In genomic region chr3:98046305-98046704, GRCm38 (mm10) we compare ENCODE assay signal across 9 mouse cellular contexts. TPM values are rescaled to one million over a fixed set of nuclear protein-coding genes. Genes with fewer than 3 reads are reported as not detected.
DNase-seq lines count a peak whose midpoint lies in the region; ATAC-seq lines count a peak whose summit lies in the region.
"Had no signal": no experiment of that assay in that cellular context is flagged by ENCODE, and none has a peak within 500 bp of the region (broad histone marks: within the 10 kb centered on the region; RNA-seq: fewer than 3 reads in every experiment).

No protein-coding gene starts in this region.

- no peaks in the 10 kb centered on the region for H3K36me3 ChIP-seq in kidney, embryonic 16.5 days (ENCODE audit: insufficient read depth, low read length)
- peaks cover 6% of the 10 kb centered on the region; the same call in 1 of the 2 replicates for H3K36me3 ChIP-seq in embryonic facial prominence, embryonic 10.5 days (replicated peaks)
- H3K36me3 ChIP-seq in limb, embryonic 12.5 days: peaks cover 8% of the 10 kb centered on the region; the same call in 1 of the 2 replicates

- no peak overlapping the region for H3K4me3 ChIP-seq in kidney, embryonic 16.5 days (ENCODE audit: low read length)
- H3K4me3 ChIP-seq in embryonic facial prominence, embryonic 10.5 days: no peak overlapping the region
- H3K4me3 ChIP-seq in limb, embryonic 12.5 days (replicated peaks): no peak overlapping the region
- H3K4me3 ChIP-seq: embryonic facial prominence, embryonic 15.5 days had no signal

- no peaks in the 10 kb centered on the region for H3K27me3 ChIP-seq in kidney, embryonic 16.5 days (ENCODE audit: insufficient read depth, low read length)
- H3K27me3 ChIP-seq in embryonic facial prominence, embryonic 10.5 days (replicated peaks; ENCODE audit: low read depth, poor library complexity, severe bottlenecking): no peaks in the 10 kb centered on the region
- no peaks in the 10 kb centered on the region for H3K27me3 ChIP-seq in limb, embryonic 12.5 days
- H3K27me3 ChIP-seq: embryonic facial prominence, embryonic 15.5 days had no signal

- intact Hi-C loops in left cerebral cortex, postnatal 14 days (cut with DNase I): no loop called here

- no peak overlapping the region for H3K4me2 ChIP-seq in kidney, embryonic 16.5 days (replicated peaks; ENCODE audit: low read depth, low read length)
- no peak overlapping the region for H3K4me2 ChIP-seq in limb, embryonic 12.5 days
- H3K4me2 ChIP-seq: embryonic facial prominence, embryonic 15.5 days had no signal

- DNase-seq in kidney, postnatal 14 days: no peak
- no peak for DNase-seq in embryonic facial prominence, embryonic 10.5 days (ENCODE audit: low spot score)
- peak; percentile 49 to 50 for DNase-seq in natural killer cell, adult 2 months (ENCODE audit: low spot score in 2 of 2)
- DNase-seq in left cerebral cortex, adult 18-20 months (ENCODE audit: low spot score in 2 of 2): no peak
- DNase-seq in left cerebral cortex, postnatal 14 days (ENCODE audit: low spot score in 2 of 2): no peak

- 0 out of 2 replicates have a peak, but pooled peaks have one; percentile 35 for ATAC-seq in kidney, embryonic 16.5 days (ENCODE audit: low FRiP score, low TSS enrichment)
- ATAC-seq in limb, embryonic 12.5 days (ENCODE audit: insufficient number of reproducible peaks, insufficient read depth, low FRiP score, low TSS enrichment, low read depth): no peak
- ATAC-seq in cerebellum, adult (ENCODE audit: insufficient number of reproducible peaks, low FRiP score, low TSS enrichment): no peak

- 26% methylated on average over 8 of the region's 8 CpGs for WGBS in kidney, embryonic 16.5 days
- 69% methylated on average over 8 of the region's 8 CpGs for WGBS in embryonic facial prominence, embryonic 10.5 days
- 68% methylated on average over 8 of the region's 8 CpGs for WGBS in limb, embryonic 12.5 days

- H3K9ac ChIP-seq in kidney, embryonic 16.5 days (replicated peaks; ENCODE audit: low read length): no peak overlapping the region
- H3K9ac ChIP-seq in limb, embryonic 12.5 days (replicated peaks): no peak overlapping the region
- H3K9ac ChIP-seq: embryonic facial prominence, embryonic 15.5 days had no signal

- H3K4me1 ChIP-seq in kidney, embryonic 16.5 days (ENCODE audit: insufficient read depth, low read length): peaks cover 84% of the 10 kb centered on the region
- peaks cover 88% of the 10 kb centered on the region for H3K4me1 ChIP-seq in embryonic facial prominence, embryonic 10.5 days
- peaks cover 74% of the 10 kb centered on the region for H3K4me1 ChIP-seq in limb, embryonic 12.5 days (replicated peaks)

- H3K27ac ChIP-seq in kidney, embryonic 16.5 days (ENCODE audit: low read length): peak overlapping the region; percentile 87
- H3K27ac ChIP-seq in embryonic facial prominence, embryonic 10.5 days (replicated peaks): peak overlapping the region; percentile 32; the same call in 1 of the 2 replicates
- H3K27ac ChIP-seq in limb, embryonic 12.5 days: 0 out of 2 replicates have a peak overlapping the region, but pooled peaks have one; percentile 50
- H3K27ac ChIP-seq: embryonic facial prominence, embryonic 15.5 days had no signal

- H3K9me3 ChIP-seq in kidney, embryonic 16.5 days (ENCODE audit: low read length): no peaks in the 10 kb centered on the region
- no peaks in the 10 kb centered on the region for H3K9me3 ChIP-seq in embryonic facial prominence, embryonic 10.5 days
- H3K9me3 ChIP-seq in limb, embryonic 12.5 days: no peaks in the 10 kb centered on the region
- H3K9me3 ChIP-seq: embryonic facial prominence, embryonic 15.5 days had no signal

RNA-seq across cellular contexts. Expression of gene Notch2, which starts 33.0 kb away (rescaled TPM):
- polyA plus RNA-seq in kidney, embryonic 16.5 days (2015; fragmentation: Nextera tagmentation; extraction: Ambion mirVana): 31.1 and 33.8 TPM in 2 replicates
- 22.0 and 23.2 TPM in 2 replicates for polyA plus RNA-seq in embryonic facial prominence, embryonic 10.5 days (2016; fragmentation: Nextera tagmentation; extraction: Ambion mirVana)
- polyA plus RNA-seq in limb, embryonic 12.5 days (2016; fragmentation: Nextera tagmentation; extraction: Ambion mirVana): 35.7 and 41.6 TPM in 2 replicates
- 10 to 100 TPM; 13.0 to 15.7 TPM for total RNA-seq in left cerebral cortex, adult 18-20 months (2021)
- total RNA-seq in left cerebral cortex, postnatal 14 days (2021): 10 to 100 TPM; 14.9 to 15.0 TPM

Comparison
In these comparisons a context has a peak if more than half of its experiments do, and no peak if none do; other contexts are left out.
1. H3K27ac ChIP-seq: peak in every context shown above with its lines; median percentile 87 in kidney, embryonic 16.5 days; 50 in limb, embryonic 12.5 days; 32 in embryonic facial prominence, embryonic 10.5 days.
2. DNase-seq: peak in natural killer cell, adult 2 months (2 of 2); none in kidney, postnatal 14 days (single experiment), embryonic facial prominence, embryonic 10.5 days (single experiment), left cerebral cortex, adult 18-20 months (0 of 2) and left cerebral cortex, postnatal 14 days (0 of 2).